Mouse (Mus musculus) forebrain, embryonic 11.5 days (tissue): ENCODE data around the gene Ror2. TPM values are rescaled to one million over a fixed set of nuclear protein-coding genes. Genes with fewer than 3 reads are reported as not detected.

Experiments
- ATAC-seq: fragments of 200-750 bp; cut with Nextera tagmentation; replicated peaks from 2 replicates; pipeline ENCODE4 v1.8.0; 2017; ENCODE audit warnings: moderate TSS enrichment; ENCODE audit not compliant: low FRiP score
- DNase-seq: peaks from one replicate; pipeline ENCODE4 v3.0.0-alpha.2; 2017; ENCODE audit warnings: low spot score
- H3K27ac ChIP-seq: fragments of 300-500 bp; sonication (generic); 2 replicates; pipeline ENCODE4 v1.5.1; 2014; ENCODE audit warnings: low read depth, low read length
- H3K27me3 ChIP-seq: fragments of 300-500 bp; sonication (generic); 2 replicates; pipeline ENCODE4 v1.6.1; 2014; ENCODE audit warnings: mild to moderate bottlenecking, low read length, mixed read lengths; ENCODE audit not compliant: control insufficient read depth, insufficient read depth
- H3K36me3 ChIP-seq: fragments of 300-500 bp; sonication (generic); 2 replicates; pipeline ENCODE4 v1.6.1; 2014; ENCODE audit warnings: mild to moderate bottlenecking, low read length, moderate library complexity, mixed read lengths; ENCODE audit not compliant: control insufficient read depth, insufficient read depth
- H3K4me1 ChIP-seq: fragments of 300-500 bp; sonication (generic); replicated peaks from 2 replicates; pipeline ENCODE4 v1.6.1; 2014; ENCODE audit warnings: low read length, mixed read lengths; ENCODE audit not compliant: control insufficient read depth, insufficient read depth
- H3K4me2 ChIP-seq: fragments of 300-500 bp; sonication (generic); 2 replicates; pipeline ENCODE4 v1.6.1; 2014; ENCODE audit warnings: low read depth, mild to moderate bottlenecking, low read length, moderate library complexity, mixed read lengths; ENCODE audit not compliant: severe bottlenecking
- H3K4me3 ChIP-seq: fragments of 300-500 bp; sonication (generic); 2 replicates; pipeline ENCODE4 v1.5.1; 2014; ENCODE audit warnings: low read depth, low read length
- H3K9ac ChIP-seq: fragments of 300-500 bp; sonication (generic); 2 replicates; pipeline ENCODE4 v1.6.1; 2014; ENCODE audit warnings: low read length
- H3K9me3 ChIP-seq: fragments of 300-500 bp; sonication (generic); 2 replicates; pipeline ENCODE4 v1.6.1; 2016; ENCODE audit warnings: low read length, mixed read lengths; ENCODE audit not compliant: control insufficient read depth
- WGBS: fragments of 180-500 bp; shearing (Covaris S2); extraction: QIAGEN DNeasy Blood & Tissue Kit; methylation state at CpG from one replicate; pipeline ENCODE4 v1.1.7; 2014; 5-methylcytosine and 5-hydroxymethylcytosine counted together
- polyA plus RNA-seq: library from polyadenylated mRNA; unstranded; fragments of >200 nt; fragmentation: Nextera tagmentation; extraction: Ambion mirVana; gene quantifications from 2 replicates; pipeline ENCODE4 v1.2.1, GENCODE M21; 2014

The Ror2 gene
- polyA plus RNA-seq, 1 experiment from 2014 or later: 16.4 TPM

DNA sequence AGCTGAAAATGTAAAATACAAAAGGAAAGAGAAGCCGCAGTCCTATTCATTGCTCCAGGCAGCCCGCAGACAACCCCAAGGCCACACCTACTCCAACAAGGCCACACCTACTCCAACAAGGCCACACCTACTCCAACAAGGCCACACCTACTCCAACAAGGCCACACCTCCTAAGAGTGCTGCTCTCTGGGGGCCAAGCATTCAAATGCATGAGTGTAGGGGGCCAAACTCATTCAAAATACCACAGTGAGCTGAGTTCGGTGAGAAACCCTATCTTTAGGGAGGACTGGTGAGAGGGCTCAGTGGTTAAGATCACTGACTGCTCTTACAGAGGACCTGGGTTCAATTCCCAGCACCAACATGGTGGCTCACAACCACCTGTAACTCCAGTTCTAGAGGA lies 60.0 kb downstream of the Ror2 start:
- Histone ChIP-seq H3K27me3 (no peaks in the 10 kb centered on the region), H3K4me2 (no peak overlapping the region), H3K9ac (no peak overlapping the region), H3K27ac (no peak overlapping the region), H3K4me1 (peaks cover 4% of the 10 kb centered on the region; the same call in 1 of the 2 replicates), H3K36me3 (no peaks in the 10 kb centered on the region), H3K4me3 (no peak overlapping the region), H3K9me3 (peaks cover 6% of the 10 kb centered on the region; the same call in 1 of the 2 replicates)
- ATAC-seq (no peak), DNase-seq (no peak)
- WGBS: 95% methylated on average over 3 of the region's 3 CpGs

DNA sequence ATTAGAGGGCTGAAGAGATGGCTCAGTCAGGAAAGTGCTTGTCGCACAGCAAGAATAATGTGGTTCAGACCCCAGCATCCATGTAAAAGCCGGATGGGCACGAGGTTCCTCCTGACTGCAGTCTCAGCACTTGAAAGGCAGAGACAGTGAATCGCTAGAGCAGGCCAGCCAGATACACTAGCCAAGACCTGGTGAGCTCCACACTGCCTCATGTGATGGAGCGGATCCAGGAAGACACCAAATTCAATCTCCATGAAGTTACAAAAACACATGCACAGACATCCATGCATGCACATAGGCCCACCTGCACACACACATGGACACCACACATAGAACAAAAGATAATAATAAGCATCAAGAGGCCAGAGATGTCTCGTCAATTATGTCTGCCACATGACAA lies 64.7 kb downstream of the Ror2 start:
- H3K27me3 ChIP-seq: no peaks in the 10 kb centered on the region
- no peak for DNase-seq
- H3K27ac ChIP-seq: no peak overlapping the region
- H3K4me1 ChIP-seq: no peaks in the 10 kb centered on the region
- no peak for ATAC-seq
- WGBS: 91% methylated on average over 6 of the region's 6 CpGs
- peaks cover 6% of the 10 kb centered on the region; the same call in 1 of the 2 replicates for H3K9me3 ChIP-seq
- H3K36me3 ChIP-seq: no peaks in the 10 kb centered on the region
- H3K9ac ChIP-seq: no peak overlapping the region
- no peak overlapping the region for H3K4me2 ChIP-seq
- no peak overlapping the region for H3K4me3 ChIP-seq

DNA sequence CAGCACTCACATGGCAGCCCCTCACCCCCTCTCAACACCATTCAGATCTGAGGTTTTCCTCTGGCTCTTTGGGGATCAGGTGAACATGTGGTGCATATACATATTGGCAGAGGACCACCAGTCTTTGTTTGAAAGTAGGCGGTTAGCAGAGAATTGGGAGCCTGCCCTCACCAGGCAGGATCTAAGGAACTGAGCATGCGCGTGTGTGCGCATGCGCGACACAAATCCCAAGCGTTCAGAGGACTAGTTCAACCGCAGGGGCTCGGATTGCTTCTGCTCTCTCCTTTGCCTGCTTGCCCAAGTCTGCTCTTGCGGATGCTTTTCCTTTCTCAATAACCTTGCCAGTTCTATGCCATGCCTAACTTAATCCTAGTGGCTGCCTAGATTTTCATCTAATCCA lies 66.0 kb downstream of the Ror2 start:
- 88% methylated on average over 10 of the region's 10 CpGs for WGBS
- ATAC-seq (no peak), DNase-seq (no peak)
- H3K36me3 ChIP-seq: no peaks in the 10 kb centered on the region
- no peak overlapping the region for H3K4me2 ChIP-seq
- H3K27me3 ChIP-seq: no peaks in the 10 kb centered on the region
- no peak overlapping the region for H3K9ac ChIP-seq
- no peaks in the 10 kb centered on the region for H3K4me1 ChIP-seq
- peaks cover 6% of the 10 kb centered on the region; the same call in 1 of the 2 replicates for H3K9me3 ChIP-seq
- H3K4me3 ChIP-seq: no peak overlapping the region
- no peak overlapping the region for H3K27ac ChIP-seq

DNA sequence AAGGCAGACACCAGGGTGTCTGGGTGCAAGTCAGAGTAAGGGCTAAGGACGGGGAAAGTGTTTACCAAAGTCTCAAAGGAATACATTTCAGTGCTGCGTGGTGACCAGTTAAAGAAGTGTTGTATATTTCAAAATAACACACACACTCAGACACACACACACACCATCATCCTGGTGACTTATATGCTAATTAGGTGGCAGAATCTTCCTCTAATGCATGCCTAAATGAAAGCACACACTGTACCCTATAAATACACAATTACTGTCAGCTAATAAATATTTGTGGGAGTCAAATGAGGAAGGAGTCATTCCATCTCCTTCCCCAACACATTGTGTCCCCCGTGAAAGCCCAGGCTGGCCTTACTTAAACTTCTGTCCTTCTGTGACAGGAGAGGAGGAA lies 66.5 kb downstream of the Ror2 start:
- 85% methylated on average over 3 of the region's 3 CpGs for WGBS

DNA sequence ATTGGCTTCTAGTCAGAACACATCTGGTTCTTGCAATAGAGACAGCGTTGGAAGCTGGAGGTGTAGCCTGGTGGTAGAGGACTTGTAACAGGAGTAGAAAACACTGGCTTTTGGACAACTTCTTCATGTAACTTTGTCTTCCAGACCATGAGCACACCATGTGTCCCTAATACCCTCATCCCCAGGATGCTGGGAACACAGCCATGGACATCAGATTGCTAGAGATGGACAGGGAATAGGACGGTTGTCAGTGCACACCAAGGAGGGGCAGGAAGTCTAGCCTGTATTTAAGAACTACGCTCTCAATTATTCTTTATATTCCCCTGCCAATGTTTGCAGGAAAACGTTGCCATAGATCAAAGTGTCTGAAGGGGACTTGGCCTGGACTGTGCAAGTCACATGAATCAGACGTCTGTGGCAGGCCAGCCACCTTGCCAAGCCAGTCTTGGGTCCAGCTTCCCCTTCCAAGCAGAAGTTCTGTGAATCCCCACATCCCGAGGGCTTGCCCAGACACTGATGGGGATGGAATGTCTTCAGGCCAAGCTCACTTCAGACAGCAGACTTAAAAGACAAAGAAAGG lies 68.4 kb downstream of the Ror2 start:
- Histone ChIP-seq H3K4me3 (no peak overlapping the region), H3K4me1 (peaks cover 7% of the 10 kb centered on the region; the same call in 1 of the 2 replicates), H3K36me3 (no peaks in the 10 kb centered on the region), H3K9ac (no peak overlapping the region), H3K27ac (no peak overlapping the region), H3K9me3 (no peaks in the 10 kb centered on the region), H3K27me3 (no peaks in the 10 kb centered on the region), H3K4me2 (no peak overlapping the region)
- ATAC-seq (no peak), DNase-seq (no peak)
- WGBS: 82% methylated on average over 6 of the region's 6 CpGs

More for the DNA sequence above, 66.5 kb downstream of the Ror2 start:
- Histone ChIP-seq H3K9ac (no peak overlapping the region), H3K36me3 (no peaks in the 10 kb centered on the region), H3K27ac (no peak overlapping the region), H3K4me2 (no peak overlapping the region), H3K9me3 (peaks cover 1% of the 10 kb centered on the region; the same call in 1 of the 2 replicates), H3K4me1 (no peaks in the 10 kb centered on the region), H3K4me3 (no peak overlapping the region), H3K27me3 (no peaks in the 10 kb centered on the region)
- DNase-seq (no peak), ATAC-seq (no peak)

DNA sequence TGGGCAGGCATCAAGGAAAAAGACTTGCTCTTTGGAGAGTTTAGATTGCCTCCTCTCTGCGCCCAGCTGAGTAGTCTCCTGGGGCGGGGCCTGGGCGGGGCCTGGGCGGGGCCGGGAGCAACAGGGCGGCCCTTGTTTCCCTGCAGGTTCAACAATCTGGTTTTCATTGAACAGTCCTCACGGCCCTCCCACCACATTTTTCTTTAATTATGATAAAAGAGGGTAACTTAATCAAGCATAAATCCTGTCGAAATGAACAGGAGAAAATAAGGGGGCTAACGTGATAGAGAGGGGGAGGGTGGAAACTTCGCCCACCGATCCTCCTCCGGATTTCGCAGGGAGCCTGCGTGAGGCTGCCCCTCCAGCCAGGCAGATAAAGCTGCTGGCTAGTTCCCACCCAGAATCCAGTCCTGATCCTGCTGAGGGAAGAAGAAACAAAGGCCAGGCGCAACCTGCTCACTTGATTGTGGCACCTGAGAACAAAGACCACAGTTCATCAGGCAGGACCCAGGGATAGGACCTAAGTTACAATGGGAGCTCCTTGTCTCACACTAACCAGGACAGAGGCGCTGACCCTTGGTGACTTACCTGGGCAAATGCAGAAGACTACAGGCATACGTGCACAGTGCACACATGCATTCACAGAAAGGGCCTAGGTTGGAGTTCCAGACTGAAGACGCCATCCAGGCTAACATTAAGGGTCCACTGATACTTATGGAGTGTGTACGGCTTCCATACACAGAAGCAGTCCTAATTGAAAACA lies 73.8 kb downstream of the Ror2 start:
- Histone ChIP-seq H3K4me3 (peak overlapping the region; percentile 22), H3K9me3 (no peaks in the 10 kb centered on the region), H3K4me2 (peak overlapping the region; percentile 42), H3K9ac (peak overlapping the region; percentile 41; the same call in 1 of the 2 replicates), H3K27me3 (no peaks in the 10 kb centered on the region), H3K27ac (peak overlapping the region; percentile 41; the same call in 1 of the 2 replicates), H3K4me1 (peaks cover 17% of the 10 kb centered on the region; the same call in 1 of the 2 replicates), H3K36me3 (no peaks in the 10 kb centered on the region)
- 7% methylated on average over 19 of the region's 19 CpGs for WGBS
- ATAC-seq: peak; percentile 92
- DNase-seq: peak; percentile 89

DNA sequence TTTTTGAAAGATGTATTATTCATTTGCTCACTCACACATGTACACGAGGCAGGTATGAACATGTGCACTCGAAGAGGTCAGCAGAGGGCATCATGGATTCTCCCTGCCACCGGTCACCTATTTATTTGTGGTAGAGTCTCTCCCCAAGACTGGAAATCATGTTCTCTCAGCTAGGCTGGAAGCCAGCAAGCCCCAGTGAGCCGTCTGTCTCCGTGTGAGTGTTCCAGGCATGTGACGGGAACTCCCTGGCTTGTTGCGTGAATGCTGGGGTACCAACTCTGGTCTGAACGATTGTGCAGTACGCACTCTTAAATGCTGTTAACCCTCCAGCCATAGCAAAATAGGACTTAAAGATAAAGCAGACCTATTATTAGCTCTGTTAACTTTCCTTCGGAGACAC lies 77.4 kb downstream of the Ror2 start:
- Histone ChIP-seq H3K4me3 (no peak overlapping the region), H3K36me3 (no peaks in the 10 kb centered on the region), H3K27ac (no peak overlapping the region), H3K4me2 (no peak overlapping the region), H3K4me1 (peaks cover 17% of the 10 kb centered on the region; the same call in 1 of the 2 replicates), H3K9me3 (no peaks in the 10 kb centered on the region), H3K27me3 (no peaks in the 10 kb centered on the region), H3K9ac (no peak overlapping the region)
- WGBS: 90% methylated on average over 10 of the region's 10 CpGs
- no peak for ATAC-seq
- no peak for DNase-seq

DNA sequence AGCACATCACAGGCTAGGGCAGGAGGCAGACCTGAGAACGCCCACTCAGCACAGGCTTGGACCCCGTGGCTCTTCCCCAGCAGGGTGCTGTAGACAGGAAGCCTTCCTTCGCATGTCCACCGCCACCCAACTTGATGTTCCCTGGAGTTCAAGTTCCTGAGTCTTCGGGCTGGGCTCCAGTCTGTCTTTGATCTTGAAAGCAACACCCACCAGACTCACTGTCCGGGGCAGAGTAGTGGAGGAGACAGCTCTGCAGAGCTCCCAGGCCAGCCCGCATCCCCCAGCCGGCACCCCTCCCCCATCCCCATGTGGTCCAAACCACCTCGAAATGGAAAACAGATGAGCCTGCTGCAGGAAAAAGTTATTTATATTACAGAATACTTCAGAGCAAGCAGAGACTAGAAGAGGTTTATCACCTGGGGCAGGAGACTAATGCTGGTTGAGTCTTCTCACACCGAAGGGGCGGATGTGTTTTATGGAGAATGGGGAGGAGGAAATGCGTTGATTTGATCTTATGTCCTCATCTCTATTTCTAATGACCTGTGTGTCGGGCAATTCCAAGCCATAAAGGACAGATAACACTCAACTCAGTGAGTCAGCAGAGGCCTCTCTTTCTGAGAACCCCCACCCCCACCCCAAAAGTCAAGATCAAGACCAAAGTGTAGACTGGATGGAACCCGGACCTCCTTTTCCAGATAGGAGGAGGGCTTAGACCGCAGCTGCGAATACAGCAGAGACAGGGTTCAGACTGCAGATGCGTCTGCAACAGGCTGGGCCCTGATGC lies 80.6 kb downstream of the Ror2 start:
- Histone ChIP-seq H3K36me3 (no peaks in the 10 kb centered on the region), H3K9me3 (no peaks in the 10 kb centered on the region), H3K27me3 (no peaks in the 10 kb centered on the region), H3K27ac (no peak overlapping the region), H3K4me1 (peaks cover 11% of the 10 kb centered on the region), H3K4me3 (no peak overlapping the region), H3K9ac (no peak overlapping the region), H3K4me2 (no peak overlapping the region)
- DNase-seq (peak; percentile 58), ATAC-seq (no peak)
- WGBS: 60% methylated on average over 17 of the region's 17 CpGs
